Mouse (Mus musculus) embryonic facial prominence, embryonic 13.5 days (tissue): ENCODE measurements at regions not wholly inside any gene's neighbourhood (a gene's known extent, or its start where the extent isn't known, plus 50 kb on each side); places are given as distances from the start of the nearest gene placed in this dataset.

Source experiments
- ATAC-seq: fragments of 200-750 bp; cut with Nextera tagmentation; 2 replicates; pipeline ENCODE4 v1.8.0; 2017; ENCODE audit warnings: low read depth; ENCODE audit not compliant: insufficient number of reproducible peaks, insufficient read depth, low FRiP score, low TSS enrichment
- H3K27ac ChIP-seq: fragments of 300-500 bp; sonication (generic); 2 replicates; pipeline ENCODE4 v1.5.1; 2015; ENCODE audit warnings: moderate library complexity, mild to moderate bottlenecking, inconsistent platforms
- H3K27me3 ChIP-seq: fragments of 300-500 bp; sonication (generic); 2 replicates; pipeline ENCODE4 v1.6.1; 2015; ENCODE audit warnings: mild to moderate bottlenecking, inconsistent platforms
- H3K36me3 ChIP-seq: fragments of 300-500 bp; sonication (generic); 2 replicates; pipeline ENCODE4 v1.6.1; 2015; ENCODE audit warnings: mild to moderate bottlenecking, inconsistent platforms
- H3K4me1 ChIP-seq: fragments of 300-500 bp; sonication (generic); 2 replicates; pipeline ENCODE4 v1.6.1; 2015; ENCODE audit warnings: inconsistent platforms
- H3K4me2 ChIP-seq: fragments of 300-500 bp; sonication (generic); 2 replicates; pipeline ENCODE4 v1.6.1; 2015; ENCODE audit warnings: moderate library complexity, mild to moderate bottlenecking, inconsistent platforms
- H3K4me3 ChIP-seq: fragments of 300-500 bp; sonication (generic); 2 replicates; pipeline ENCODE4 v1.5.1; 2015; ENCODE audit warnings: mild to moderate bottlenecking, inconsistent platforms
- H3K9ac ChIP-seq: fragments of 300-500 bp; sonication (generic); 2 replicates; pipeline ENCODE4 v1.6.1; 2015; ENCODE audit warnings: mild to moderate bottlenecking, inconsistent platforms
- H3K9me3 ChIP-seq: fragments of 300-500 bp; sonication (generic); 2 replicates; pipeline ENCODE4 v1.6.1; 2016; ENCODE audit warnings: inconsistent platforms
- WGBS: fragments of 180-500 bp; shearing (Covaris S2); methylation state at CpG from one replicate; pipeline ENCODE4 v1.1.7; 2015; ENCODE audit warnings: mixed read lengths; 5-methylcytosine and 5-hydroxymethylcytosine counted together

- no peaks in the 10 kb centered on the region for H3K36me3 ChIP-seq
Measured at GRCm38 (mm10) chr15:63442146-63442780, 402.7 kb downstream of the Gsdmc2 start.

GRCm38 (mm10) chr15:63412649-63413048 lies 432.3 kb downstream of the Gsdmc2 start:
- Histone ChIP-seq H3K36me3 (no peaks in the 10 kb centered on the region), H3K27me3 (no peaks in the 10 kb centered on the region), H3K9me3 (no peaks in the 10 kb centered on the region), H3K4me3 (no peak overlapping the region), H3K9ac (no peak overlapping the region), H3K4me2 (no peak overlapping the region), H3K27ac (no peak overlapping the region), H3K4me1 (no peaks in the 10 kb centered on the region)
- 83% methylated on average over 4 of the region's 4 CpGs for WGBS
- ATAC-seq, result no peak

More at GRCm38 (mm10) chr15:63442146-63442780, 402.7 kb downstream of the Gsdmc2 start:
- Histone ChIP-seq H3K4me3 (no peak overlapping the region), H3K9me3 (no peaks in the 10 kb centered on the region), H3K4me1 (0 out of 2 replicates have a peak, but pooled peaks cover 3% of the 10 kb centered on the region), H3K27me3 (no peaks in the 10 kb centered on the region), H3K27ac (no peak overlapping the region), H3K9ac (no peak overlapping the region), H3K4me2 (no peak overlapping the region)
- 84% methylated on average over 6 of the region's 6 CpGs for WGBS
- ATAC-seq, result no peak

- ATAC-seq, result no peak
- Histone ChIP-seq H3K36me3 (no peaks in the 10 kb centered on the region), H3K27me3 (no peaks in the 10 kb centered on the region), H3K4me2 (no peak overlapping the region), H3K9ac (no peak overlapping the region), H3K9me3 (no peaks in the 10 kb centered on the region), H3K4me3 (no peak overlapping the region), H3K27ac (no peak overlapping the region), H3K4me1 (no peaks in the 10 kb centered on the region)
- 80% methylated on average over 3 of the region's 3 CpGs for WGBS
Measured at GRCm38 (mm10) chr15:63411771-63412118, 433.2 kb downstream of the Gsdmc2 start.

- Histone ChIP-seq H3K4me1 (no peaks in the 10 kb centered on the region), H3K4me3 (no peak overlapping the region), H3K27me3 (no peaks in the 10 kb centered on the region), H3K36me3 (no peaks in the 10 kb centered on the region), H3K9me3 (no peaks in the 10 kb centered on the region), H3K4me2 (no peak overlapping the region), H3K9ac (no peak overlapping the region), H3K27ac (no peak overlapping the region)
- WGBS, result 60% methylated on average over 11 of the region's 11 CpGs
- no peak for ATAC-seq
Measured at GRCm38 (mm10) chr15:63410994-63411770, 433.8 kb downstream of the Gsdmc2 start.

- Histone ChIP-seq H3K27me3 (no peaks in the 10 kb centered on the region), H3K9ac (no peak overlapping the region), H3K4me3 (no peak overlapping the region), H3K4me2 (no peak overlapping the region), H3K36me3 (no peaks in the 10 kb centered on the region), H3K9me3 (no peaks in the 10 kb centered on the region), H3K27ac (no peak overlapping the region), H3K4me1 (no peaks in the 10 kb centered on the region)
- ATAC-seq, result no peak
- WGBS, result 21% methylated on average over 3 of the region's 3 CpGs
Measured at GRCm38 (mm10) chr15:63400445-63400844, 444.5 kb downstream of the Gsdmc2 start.

GRCm38 (mm10) chr15:63400011-63400410 lies 445.0 kb downstream of the Gsdmc2 start:
- Histone ChIP-seq H3K36me3 (no peaks in the 10 kb centered on the region), H3K4me1 (no peaks in the 10 kb centered on the region), H3K27me3 (no peaks in the 10 kb centered on the region), H3K9me3 (no peaks in the 10 kb centered on the region), H3K4me3 (no peak overlapping the region), H3K27ac (no peak overlapping the region), H3K4me2 (no peak overlapping the region), H3K9ac (no peak overlapping the region)
- WGBS, result 48% methylated on average over 1 of the region's 1 CpGs
- no peak for ATAC-seq

- no peaks in the 10 kb centered on the region for H3K9me3 ChIP-seq
- H3K4me3 ChIP-seq, result no peak overlapping the region
- H3K4me1 ChIP-seq, result no peaks in the 10 kb centered on the region
- H3K9ac ChIP-seq, result no peak overlapping the region
- no peak overlapping the region for H3K4me2 ChIP-seq
- no peak for ATAC-seq
- H3K27me3 ChIP-seq, result no peaks in the 10 kb centered on the region
- H3K27ac ChIP-seq, result no peak overlapping the region
- 93% methylated on average over 3 of the region's 3 CpGs for WGBS
- no peaks in the 10 kb centered on the region for H3K36me3 ChIP-seq
Measured at GRCm38 (mm10) chr15:63397485-63397884, 447.5 kb downstream of the Gsdmc2 start.

- Histone ChIP-seq H3K27ac (no peak overlapping the region), H3K27me3 (no peaks in the 10 kb centered on the region), H3K9me3 (no peaks in the 10 kb centered on the region), H3K4me3 (no peak overlapping the region), H3K4me1 (no peaks in the 10 kb centered on the region), H3K9ac (no peak overlapping the region), H3K36me3 (no peaks in the 10 kb centered on the region), H3K4me2 (no peak overlapping the region)
- WGBS, result 78% methylated on average over 2 of the region's 2 CpGs
- no peak for ATAC-seq
Measured at GRCm38 (mm10) chr15:63377258-63377657, 467.7 kb downstream of the Gsdmc2 start.

- H3K27me3 ChIP-seq, result no peaks in the 10 kb centered on the region
- H3K4me1 ChIP-seq, result no peaks in the 10 kb centered on the region
- WGBS, result 55% methylated on average over 4 of the region's 4 CpGs
- no peak overlapping the region for H3K27ac ChIP-seq
- H3K9ac ChIP-seq, result no peak overlapping the region
- ATAC-seq, result no peak
- H3K4me3 ChIP-seq, result no peak overlapping the region
- H3K4me2 ChIP-seq, result no peak overlapping the region
- no peaks in the 10 kb centered on the region for H3K9me3 ChIP-seq
- H3K36me3 ChIP-seq, result no peaks in the 10 kb centered on the region
Measured at GRCm38 (mm10) chr15:63371328-63372023, 473.5 kb downstream of the Gsdmc2 start.

GRCm38 (mm10) chr15:63364473-63364872 lies 480.5 kb downstream of the Gsdmc2 start:
- no peak for ATAC-seq
- H3K36me3 ChIP-seq, result no peaks in the 10 kb centered on the region
- WGBS, result 90% methylated on average over 1 of the region's 1 CpGs
- no peak overlapping the region for H3K27ac ChIP-seq
- no peaks in the 10 kb centered on the region for H3K9me3 ChIP-seq
- no peak overlapping the region for H3K4me2 ChIP-seq
- H3K4me3 ChIP-seq, result no peak overlapping the region
- no peaks in the 10 kb centered on the region for H3K4me1 ChIP-seq
- H3K9ac ChIP-seq, result no peak overlapping the region
- no peaks in the 10 kb centered on the region for H3K27me3 ChIP-seq

GRCm38 (mm10) chr15:63360402-63360801 lies 484.6 kb downstream of the Gsdmc2 start:
- 0 out of 2 replicates have a peak, but pooled peaks have one; percentile 56 for ATAC-seq
- WGBS, result 41% methylated on average over 7 of the region's 7 CpGs
- H3K4me1 ChIP-seq, result no peaks in the 10 kb centered on the region
- H3K4me3 ChIP-seq, result no peak overlapping the region
- no peak overlapping the region for H3K4me2 ChIP-seq
- H3K9me3 ChIP-seq, result no peaks in the 10 kb centered on the region
- H3K36me3 ChIP-seq, result no peaks in the 10 kb centered on the region
- no peak overlapping the region for H3K9ac ChIP-seq
- H3K27ac ChIP-seq, result peak overlapping the region; percentile 28
- H3K27me3 ChIP-seq, result no peaks in the 10 kb centered on the region

GRCm38 (mm10) chr15:63341730-63342129 lies 503.2 kb downstream of the Gsdmc2 start:
- Histone ChIP-seq H3K27me3 (no peaks in the 10 kb centered on the region), H3K9me3 (peaks cover 4% of the 10 kb centered on the region; the same call in 1 of the 2 replicates), H3K4me3 (no peak overlapping the region), H3K9ac (no peak overlapping the region), H3K36me3 (no peaks in the 10 kb centered on the region), H3K27ac (no peak overlapping the region), H3K4me1 (peaks cover 19% of the 10 kb centered on the region; the same call in 1 of the 2 replicates), H3K4me2 (no peak overlapping the region)
- no peak for ATAC-seq
- 85% methylated on average over 2 of the region's 2 CpGs for WGBS
